Comparison of ENCODE assay signal across 9 mouse cellular contexts in genomic region chr2:136057861-136058331, GRCm38 (mm10). TPM values are rescaled to one million over a fixed set of nuclear protein-coding genes. Genes with fewer than 3 reads are reported as not detected.
DNase-seq lines count a peak whose midpoint lies in the region; ATAC-seq lines count a peak whose summit lies in the region.
"Had no signal": no experiment of that assay in that cellular context is flagged by ENCODE, and none has a peak within 500 bp of the region (broad histone marks: within the 10 kb centered on the region; RNA-seq: fewer than 3 reads in every experiment).

No protein-coding gene starts in this region.

- peak; percentile 26 for DNase-seq in adrenal gland, postnatal 14 days
- DNase-seq in adrenal gland, adult 8-10 months, result no peak
- no peak for DNase-seq in lung, postnatal 25 days (ENCODE audit: low spot score)
- peak; percentile 59 for DNase-seq in hindbrain, embryonic 11.5 days (ENCODE audit: low spot score)
- no peak for DNase-seq in gastrocnemius, adult 18-20 months (ENCODE audit: low spot score)
- DNase-seq in ovary, postnatal 14 days (ENCODE audit: low spot score), result no peak

- H3K9ac ChIP-seq in lung, embryonic 15.5 days, result no peak overlapping the region
- H3K9ac ChIP-seq in hindbrain, embryonic 11.5 days (ENCODE audit: low read depth, low read length), result peak overlapping the region; percentile 65; the same call in 1 of the 2 replicates
- H3K9ac ChIP-seq in midbrain, embryonic 13.5 days (replicated peaks), result peak overlapping the region; percentile 50; the same call in 1 of the 2 replicates

- no peak for ATAC-seq in lung, embryonic 15.5 days (ENCODE audit: borderline replicate concordance, extremely low read depth, low FRiP score, low TSS enrichment)
- ATAC-seq in hindbrain, embryonic 11.5 days (ENCODE audit: low FRiP score), result peak; percentile 76
- ATAC-seq in midbrain, embryonic 13.5 days, result peak; percentile 77

- peak overlapping the region; percentile 34 for H3K4me2 ChIP-seq in lung, embryonic 15.5 days
- H3K4me2 ChIP-seq in hindbrain, embryonic 11.5 days (replicated peaks; ENCODE audit: low read depth, low read length), result peak overlapping the region; percentile 53
- H3K4me2 ChIP-seq in midbrain, embryonic 13.5 days (replicated peaks), result peak overlapping the region; percentile 62

- H3K27me3 ChIP-seq in lung, embryonic 15.5 days, result peaks cover 43% of the 10 kb centered on the region
- H3K27me3 ChIP-seq in hindbrain, embryonic 11.5 days (ENCODE audit: control insufficient read depth, insufficient read depth, low read length), result peaks cover 24% of the 10 kb centered on the region
- H3K27me3 ChIP-seq in midbrain, embryonic 13.5 days, result peaks cover 40% of the 10 kb centered on the region

- H3K9me3 ChIP-seq in lung, embryonic 15.5 days, result no peaks in the 10 kb centered on the region
- no peaks in the 10 kb centered on the region for H3K9me3 ChIP-seq in hindbrain, embryonic 11.5 days (ENCODE audit: control insufficient read depth, low read length)
- no peaks in the 10 kb centered on the region for H3K9me3 ChIP-seq in midbrain, embryonic 13.5 days

- no peaks in the 10 kb centered on the region for H3K4me1 ChIP-seq in lung, embryonic 15.5 days
- peaks cover 6% of the 10 kb centered on the region for H3K4me1 ChIP-seq in hindbrain, embryonic 11.5 days (replicated peaks; ENCODE audit: control insufficient read depth, insufficient read depth, low read length)
- H3K4me1 ChIP-seq in midbrain, embryonic 13.5 days (replicated peaks), result peaks cover 19% of the 10 kb centered on the region

- no peaks in the 10 kb centered on the region for H3K36me3 ChIP-seq in lung, embryonic 15.5 days
- H3K36me3 ChIP-seq in hindbrain, embryonic 11.5 days (ENCODE audit: control insufficient read depth, insufficient read depth, low read length), result no peaks in the 10 kb centered on the region
- H3K36me3 ChIP-seq in midbrain, embryonic 13.5 days, result no peaks in the 10 kb centered on the region

- H3K27ac ChIP-seq in lung, embryonic 15.5 days, result no peak overlapping the region
- H3K27ac ChIP-seq in hindbrain, embryonic 11.5 days (ENCODE audit: low read depth, low read length), result peak overlapping the region; percentile 82
- no peak overlapping the region for H3K27ac ChIP-seq in midbrain, embryonic 13.5 days
- H3K27ac ChIP-seq: macrophage had no signal

- WGBS in lung, embryonic 15.5 days, result 5% methylated on average over 19 of the region's 19 CpGs
- 5% methylated on average over 19 of the region's 19 CpGs for WGBS in hindbrain, embryonic 11.5 days
- WGBS in midbrain, embryonic 13.5 days, result 3% methylated on average over 19 of the region's 19 CpGs

- no peak overlapping the region for H3K4me3 ChIP-seq in lung, embryonic 15.5 days
- peak overlapping the region; percentile 40 for H3K4me3 ChIP-seq in hindbrain, embryonic 11.5 days (ENCODE audit: low read depth, low read length)
- peak overlapping the region; percentile 39 for H3K4me3 ChIP-seq in midbrain, embryonic 13.5 days (replicated peaks)

RNA-seq across cellular contexts. Expression of gene Lamp5, which starts 5.9 kb away (rescaled TPM):
- not detected in 2 replicates for total RNA-seq in adrenal gland, postnatal 14 days (2021)
- under 1 TPM in 1 of 4 experiments, not detected in 3; 0.12 TPM for total RNA-seq in adrenal gland, adult 8-10 months (2022)
- polyA plus RNA-seq in lung, embryonic 15.5 days (2015; fragmentation: Nextera tagmentation; extraction: Ambion mirVana), result 0.14 TPM in 1 of 2 replicates, not detected in the other
- 73.1 and 88.1 TPM in 2 replicates for polyA plus RNA-seq in hindbrain, embryonic 11.5 days (2014; fragmentation: Nextera tagmentation; extraction: Ambion mirVana)
- polyA plus RNA-seq in midbrain, embryonic 13.5 days (2015; fragmentation: Nextera tagmentation; extraction: Ambion mirVana), result 6.8 and 10.7 TPM in 2 replicates
- not detected for total RNA-seq in gastrocnemius, adult 18-20 months (2021)
- polyA plus RNA-seq: macrophage had no signal

Comparison
In these comparisons a context has a peak if more than half of its experiments do, and no peak if none do; other contexts are left out.
1. DNase-seq: peak in adrenal gland, postnatal 14 days (single experiment) and hindbrain, embryonic 11.5 days (single experiment); none in adrenal gland, adult 8-10 months (single experiment), lung, postnatal 25 days (single experiment), gastrocnemius, adult 18-20 months (single experiment) and ovary, postnatal 14 days (single experiment).
2. Peak in every context shown above with its lines, with median percentiles within 50 percentile points of each other: H3K4me2 ChIP-seq.